ENCODE assay signal across 9 mouse cellular contexts in genomic region chr9:89622296-89623005, GRCm38 (mm10). TPM values are rescaled to one million over a fixed set of nuclear protein-coding genes. Genes with fewer than 3 reads are reported as not detected.
DNase-seq lines count a peak whose midpoint lies in the region; ATAC-seq and TF ChIP-seq lines count a peak whose summit lies in the region.
"Had no signal": no experiment of that assay in that cellular context is flagged by ENCODE, and none has a peak within 500 bp of the region (broad histone marks: within the 10 kb centered on the region; RNA-seq: fewer than 3 reads in every experiment).

No protein-coding gene starts in this region.

- peak; percentile 4 for DNase-seq in kidney, postnatal 0 days (ENCODE audit: low spot score)
- no peak for DNase-seq in kidney, postnatal 14 days
- DNase-seq in cerebellum, adult 2 months = peak; percentile 34 to 54
- peak; percentile 15 for DNase-seq in liver, postnatal 0 days
- DNase-seq in spleen, postnatal 36 days (ENCODE audit: low spot score in 2 of 2) = no peak
- no peak for DNase-seq in testis, postnatal 14 days (ENCODE audit: low spot score)
- no peak for DNase-seq in heart, postnatal 25 days (ENCODE audit: low spot score)

- peak; percentile 8; the same call in 1 of the 2 replicates for ATAC-seq in kidney, postnatal 0 days (replicated peaks; ENCODE audit: low FRiP score, low read depth)
- peak; percentile 63 for ATAC-seq in forebrain, embryonic 15.5 days (replicated peaks)
- ATAC-seq in liver, postnatal 0 days = peak; percentile 40

- 2% methylated on average over 42 of the region's 42 CpGs for WGBS in kidney, postnatal 0 days
- WGBS in cerebellum, adult 2 months = 1% methylated on average over 42 of the region's 42 CpGs
- 1% methylated on average over 42 of the region's 42 CpGs for WGBS in forebrain, embryonic 15.5 days
- 4% methylated on average over 42 of the region's 42 CpGs for WGBS in liver, postnatal 0 days (ENCODE audit: insufficient replicate concordance)

- no peaks in the 10 kb centered on the region for H3K9me3 ChIP-seq in kidney, postnatal 0 days (replicated peaks; ENCODE audit: low read length)
- H3K9me3 ChIP-seq in forebrain, embryonic 15.5 days = no peaks in the 10 kb centered on the region
- no peaks in the 10 kb centered on the region for H3K9me3 ChIP-seq in liver, postnatal 0 days (ENCODE audit: low read length)

- TF ChIP-seq CTCF in kidney, postnatal 0 days (IDR thresholded peaks at IDR 0.05; ENCODE audit: low read depth) = no peak
- TF ChIP-seq CTCF in cerebellum, adult 2 months (IDR thresholded peaks at IDR 0.05; ENCODE audit: borderline replicate concordance, insufficient read depth, low read depth, low read length) = no peak
- no peak for TF ChIP-seq CTCF in liver, postnatal 0 days (IDR thresholded peaks at IDR 0.05; ENCODE audit: low read depth)

- H3K9ac ChIP-seq in kidney, postnatal 0 days (ENCODE audit: low read depth, low read length) = no peak overlapping the region
- peak overlapping the region; percentile 58 for H3K9ac ChIP-seq in forebrain, embryonic 15.5 days (replicated peaks)
- H3K9ac ChIP-seq in liver, postnatal 0 days (replicated peaks) = 0 out of 2 replicates have a peak overlapping the region, but pooled peaks have one; percentile 26

- H3K27ac ChIP-seq in kidney, postnatal 0 days = no peak overlapping the region
- H3K27ac ChIP-seq in cerebellum, adult 2 months (ENCODE audit: insufficient read depth, low read length) = no peak overlapping the region
- no peak overlapping the region for H3K27ac ChIP-seq in forebrain, embryonic 15.5 days (replicated peaks)
- no peak overlapping the region for H3K27ac ChIP-seq in liver, postnatal 0 days (ENCODE audit: low read depth)

- H3K4me1 ChIP-seq in kidney, postnatal 0 days (replicated peaks; ENCODE audit: insufficient read depth, low read length) = peaks cover 11% of the 10 kb centered on the region
- peaks cover 7% of the 10 kb centered on the region for H3K4me1 ChIP-seq in cerebellum, adult 2 months (ENCODE audit: control insufficient read depth, insufficient read depth, low read length)
- H3K4me1 ChIP-seq in forebrain, embryonic 15.5 days = peaks cover 29% of the 10 kb centered on the region
- no peaks in the 10 kb centered on the region for H3K4me1 ChIP-seq in liver, postnatal 0 days (ENCODE audit: insufficient read depth)

- H3K4me3 ChIP-seq in kidney, postnatal 0 days (replicated peaks; ENCODE audit: low read depth, low read length) = peak overlapping the region; percentile 31
- peak overlapping the region; percentile 73 for H3K4me3 ChIP-seq in cerebellum, adult 2 months (replicated peaks; ENCODE audit: insufficient read depth, low read depth, low read length)
- H3K4me3 ChIP-seq in forebrain, embryonic 15.5 days = peak overlapping the region; percentile 60
- H3K4me3 ChIP-seq in liver, postnatal 0 days (ENCODE audit: low read depth, low read length) = peak overlapping the region; percentile 36

- no peak for TF ChIP-seq POLR2A in cerebellum, adult 2 months (IDR thresholded peaks at IDR 0.05; ENCODE audit: borderline replicate concordance, insufficient read depth, low read length)

- no peaks in the 10 kb centered on the region for H3K36me3 ChIP-seq in kidney, postnatal 0 days (ENCODE audit: insufficient read depth, low read length)
- H3K36me3 ChIP-seq in forebrain, embryonic 15.5 days = no peaks in the 10 kb centered on the region
- no peaks in the 10 kb centered on the region for H3K36me3 ChIP-seq in liver, postnatal 0 days (replicated peaks; ENCODE audit: insufficient read depth, low read length)

- peak overlapping the region; percentile 70 for H3K4me2 ChIP-seq in kidney, postnatal 0 days (ENCODE audit: low read length)
- H3K4me2 ChIP-seq in forebrain, embryonic 15.5 days (replicated peaks) = peak overlapping the region; percentile 100
- H3K4me2 ChIP-seq in liver, postnatal 0 days (ENCODE audit: low read depth, low read length) = peak overlapping the region; percentile 62

- peaks cover 11% of the 10 kb centered on the region; the same call in 1 of the 2 replicates for H3K27me3 ChIP-seq in kidney, postnatal 0 days (ENCODE audit: insufficient read depth, low read length)
- H3K27me3 ChIP-seq in cerebellum, adult 2 months (ENCODE audit: control insufficient read depth, insufficient read depth, low read length) = no peaks in the 10 kb centered on the region; the same call in 1 of the 2 replicates
- peaks cover 15% of the 10 kb centered on the region; the same call in 1 of the 2 replicates for H3K27me3 ChIP-seq in forebrain, embryonic 15.5 days
- H3K27me3 ChIP-seq in liver, postnatal 0 days (ENCODE audit: insufficient read depth, low read length) = peaks cover 27% of the 10 kb centered on the region

- intact Hi-C loops in heart, postnatal 25 days (cut with DNase I) = no loop called here

- no peak for TF ChIP-seq EP300 in liver, postnatal 0 days (IDR thresholded peaks at IDR 0.05; ENCODE audit: low read depth)

RNA-seq across cellular contexts. Expression of gene Minar1, which starts 0.5 kb away (rescaled TPM):
- polyA plus RNA-seq in kidney, postnatal 0 days (2015; fragmentation: Nextera tagmentation; extraction: Ambion mirVana) = 0.04 TPM in 1 of 2 replicates, not detected in the other
- 3.5 and 3.9 TPM in 2 replicates for polyA plus RNA-seq in cerebellum, adult 2 months (2012; rRNA removed)
- polyA plus RNA-seq in forebrain, embryonic 15.5 days (2015; fragmentation: Nextera tagmentation; extraction: Ambion mirVana) = 0.78 and 0.92 TPM in 2 replicates
- 0.01 and 0.04 TPM in 2 replicates for polyA plus RNA-seq in liver, postnatal 0 days (2015; fragmentation: Nextera tagmentation; extraction: Ambion mirVana)
- under 1 TPM; 0.08 to 0.11 TPM for total RNA-seq in heart, postnatal 25 days (2021)
- polyA plus RNA-seq: large intestine, adult 2 months had no signal

Comparison
In these comparisons a context has a peak if more than half of its experiments do, and no peak if none do; other contexts are left out.
1. DNase-seq: peak in kidney, postnatal 0 days (single experiment), cerebellum, adult 2 months (2 of 2) and liver, postnatal 0 days (single experiment); none in kidney, postnatal 14 days (single experiment), spleen, postnatal 36 days (0 of 2), testis, postnatal 14 days (single experiment) and heart, postnatal 25 days (single experiment).
2. ATAC-seq: peak in every context shown above with its lines; median percentile 63 in forebrain, embryonic 15.5 days; 40 in liver, postnatal 0 days; 8 in kidney, postnatal 0 days.
3. Peak in every context shown above with its lines, with median percentiles within 50 percentile points of each other: H3K4me2 ChIP-seq and H3K4me3 ChIP-seq.